In genomic region chr9:110002413-110002812, GRCm38 (mm10) we compare ENCODE assay signal across 13 mouse cellular contexts.
"Had no signal": no experiment of that assay in that cellular context is flagged by ENCODE, and none has a peak within 500 bp of the region (broad histone marks: within the 10 kb centered on the region; RNA-seq: fewer than 3 reads in every experiment).

No protein-coding gene starts in this region.

- H3K4me2 ChIP-seq: limb, embryonic 13.5 days; midbrain, embryonic 12.5 days; neural tube, embryonic 13.5 days had no signal

- ATAC-seq: midbrain, embryonic 16.5 days had no signal

- H3K27me3 ChIP-seq: limb, embryonic 13.5 days; midbrain, embryonic 12.5 days; neural tube, embryonic 13.5 days had no signal

- H3K9me3 ChIP-seq: limb, embryonic 13.5 days; midbrain, embryonic 12.5 days; neural tube, embryonic 13.5 days had no signal

- H3K4me3 ChIP-seq: limb, embryonic 13.5 days; midbrain, embryonic 12.5 days; neural tube, embryonic 13.5 days had no signal

- H3K27ac ChIP-seq: kidney, postnatal 0 days; limb, embryonic 13.5 days; liver, embryonic 14.5 days; midbrain, embryonic 12.5 days; neural tube, embryonic 13.5 days had no signal

- DNase-seq: kidney, adult 9 months; kidney, postnatal 4 days; lung, adult 18-20 months; right cerebral cortex, postnatal 4 days; spleen, adult 18-20 months; thymus, adult 18-20 months; thymus, postnatal 25 days had no signal

- H3K4me1 ChIP-seq: neural tube, embryonic 13.5 days had no signal

- H3K9ac ChIP-seq: limb, embryonic 13.5 days; liver, embryonic 14.5 days; midbrain, embryonic 12.5 days; neural tube, embryonic 13.5 days had no signal
